Mouse (Mus musculus) kidney, postnatal 10 days (tissue): ENCODE results near the gene Isg20l2.
A peak's percentile ranks its signal among the peaks of the same experiment; 100 is the strongest.
"Not testable (repeated sequence)": the region's sequence is repeated elsewhere in the genome, so short reads cannot be mapped to it uniquely, and the experiment has no call there.

ENCODE experiments used
- DNase-seq: peaks from one replicate; pipeline ENCODE4 v3.0.0; 2021; ENCODE audit warnings: mixed read lengths

Isg20l2 gene

DNA sequence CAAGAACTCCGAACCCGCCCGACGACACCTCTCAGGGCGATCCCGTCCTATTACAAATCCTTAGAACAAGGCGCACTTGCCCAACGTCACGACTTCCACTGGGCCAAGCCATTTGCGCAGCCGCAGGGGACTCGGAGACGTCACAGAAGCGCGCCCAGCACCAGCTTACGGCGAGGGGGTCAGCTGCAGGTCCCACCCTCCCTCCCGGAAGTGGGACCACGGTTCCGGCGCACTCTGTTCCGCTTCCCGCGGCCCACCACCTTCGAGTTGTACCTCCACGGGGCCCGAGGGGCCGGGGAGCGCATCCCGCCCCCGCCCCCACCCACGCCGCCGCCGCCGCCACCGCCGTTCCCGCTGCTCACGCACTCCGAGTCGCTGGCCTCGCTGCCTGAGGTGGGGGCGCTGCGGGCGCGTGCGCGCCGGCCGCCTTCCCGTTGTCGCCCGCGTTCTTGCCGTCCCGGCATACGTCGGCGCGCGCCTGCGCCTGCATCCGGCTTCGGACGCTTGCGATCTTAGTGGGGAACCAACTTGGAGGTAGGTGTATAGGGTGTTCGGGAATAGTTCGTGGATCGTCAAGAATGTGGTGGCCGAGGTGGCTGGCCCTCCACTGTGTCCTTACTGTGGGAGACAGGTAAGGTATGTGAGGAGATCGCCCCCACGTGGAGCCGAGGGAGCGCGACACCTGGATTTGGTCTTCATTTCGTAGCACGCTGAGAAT lies at the start of gene Isg20l2, which contains the start of gene Rrnad1:
TSS of gene Isg20l2 (plus strand) at position 237 of the 718 bp plus-strand sequence.
TSS of gene Rrnad1 (minus strand) at position 640 of the 718 bp plus-strand sequence.
- DNase-seq = peak; percentile 99

DNA sequence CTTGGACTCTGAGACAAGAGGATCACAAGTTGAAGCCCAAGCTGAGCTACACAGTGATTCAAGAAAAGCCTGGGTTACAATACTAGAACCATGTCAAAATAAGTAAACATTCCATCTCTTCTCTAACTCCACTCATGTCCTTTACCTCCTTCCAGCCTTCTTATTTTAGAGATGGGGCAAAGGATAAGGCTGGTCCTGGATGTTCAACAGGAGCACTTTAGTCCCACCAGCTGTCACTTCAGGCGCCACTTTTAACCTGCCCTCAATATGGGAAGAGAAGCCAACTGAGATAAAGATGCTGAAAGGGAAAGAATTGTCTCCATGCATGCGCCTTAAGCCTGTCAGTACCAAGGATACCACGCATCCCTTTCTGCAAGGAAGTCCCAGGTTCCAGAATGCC lies 45.8 kb upstream of the Isg20l2 start:
- no peak for DNase-seq

DNA sequence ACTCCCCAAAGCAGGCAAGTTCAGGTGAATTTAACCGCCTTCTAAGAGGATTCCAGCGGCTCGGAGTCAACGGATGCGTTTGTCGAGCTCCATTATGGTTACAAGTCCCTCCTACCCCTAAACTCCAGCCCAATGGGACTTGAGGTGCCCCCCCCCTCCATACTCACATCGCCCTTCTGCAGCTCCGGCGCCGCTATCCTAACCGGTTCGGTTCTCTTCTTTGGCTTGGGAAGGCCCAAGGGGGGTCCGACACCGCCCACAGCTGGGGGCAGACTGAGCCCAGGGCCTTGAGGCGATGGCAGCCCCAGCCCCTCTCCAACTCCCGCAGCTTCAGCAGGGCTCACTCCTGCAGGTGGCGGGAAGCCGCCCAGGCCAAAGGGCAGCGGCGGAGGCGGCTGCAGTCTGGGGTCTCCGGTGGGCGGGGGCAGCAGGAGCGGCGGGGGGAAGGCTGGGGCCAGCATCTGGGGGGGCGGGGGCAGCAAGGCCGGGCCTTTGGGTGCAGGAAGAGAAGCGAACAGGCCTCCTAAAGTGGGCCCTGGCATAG lies 45.3 kb upstream of the Isg20l2 start:
- DNase-seq = peak; percentile 66

DNA sequence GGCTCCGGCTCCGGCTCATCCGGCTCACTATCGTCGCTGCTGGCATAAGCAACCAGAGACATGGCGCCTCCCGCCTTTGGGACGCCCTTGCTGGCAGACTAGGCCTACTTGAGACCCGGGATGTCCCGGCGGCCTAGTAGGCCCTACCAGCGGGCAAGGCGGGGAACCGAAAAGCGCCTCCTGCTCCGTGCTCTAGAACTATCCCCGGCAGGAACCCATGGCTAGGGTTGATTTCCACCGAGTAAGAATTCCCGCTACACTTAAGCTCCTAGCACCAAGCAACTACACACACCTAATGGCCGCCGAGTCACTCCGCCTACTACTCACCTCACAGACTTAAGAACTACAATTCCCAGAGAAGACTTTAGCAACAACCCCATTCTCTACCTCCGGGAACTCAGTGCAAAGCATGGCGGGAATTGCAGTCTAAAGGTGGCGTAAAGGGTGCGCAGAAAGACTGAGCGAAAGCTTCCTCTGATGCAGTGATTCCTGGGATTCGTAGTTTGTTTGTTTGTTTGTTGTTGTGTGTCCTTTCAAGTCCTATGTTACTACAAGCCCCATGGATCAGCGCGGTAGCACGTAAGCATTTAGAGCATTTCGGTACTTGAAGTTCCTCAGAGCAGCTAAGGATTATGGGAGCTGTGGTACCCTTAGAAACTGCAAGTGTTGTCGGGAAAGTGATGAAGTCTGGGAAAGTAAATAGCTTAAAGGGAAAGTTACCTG lies 44.7 kb upstream of the Isg20l2 start, which contains the start of gene Prcc:
TSS of gene Prcc (minus strand) at position 328 of the 723 bp plus-strand sequence.
- DNase-seq = peak; percentile 92

GRCm38 (mm10) chr3:87886004-87886365 lies 44.1 kb upstream of the Isg20l2 start:
- DNase-seq = peak; percentile 62

DNA sequence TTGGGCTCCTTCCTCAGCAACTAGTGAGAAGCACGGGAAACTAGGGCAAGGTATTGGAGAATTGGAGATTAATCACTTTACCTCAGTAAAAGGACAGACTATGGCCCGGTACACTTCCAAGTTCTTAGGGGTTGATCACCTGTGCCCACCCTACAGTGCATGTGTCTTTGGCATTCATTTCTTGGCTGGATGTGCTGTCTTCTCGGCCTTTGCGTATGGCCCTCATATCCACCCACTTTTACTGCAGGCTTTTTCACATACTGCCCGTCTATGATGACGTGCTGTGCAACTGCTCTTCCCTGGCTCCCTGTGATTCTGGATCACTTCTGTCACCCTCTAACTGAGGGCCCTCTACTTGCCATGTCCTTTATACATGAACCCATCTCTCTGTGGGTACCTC lies 43.7 kb upstream of the Isg20l2 start:
- no peak for DNase-seq

- DNase-seq = not testable (repeated sequence)
These were observed 42.7 kb upstream of the Isg20l2 start for GRCm38 (mm10) chr3:87887400-87887799.

- no peak for DNase-seq
These were observed 38.6 kb upstream of the Isg20l2 start for GRCm38 (mm10) chr3:87891481-87891880.

DNA sequence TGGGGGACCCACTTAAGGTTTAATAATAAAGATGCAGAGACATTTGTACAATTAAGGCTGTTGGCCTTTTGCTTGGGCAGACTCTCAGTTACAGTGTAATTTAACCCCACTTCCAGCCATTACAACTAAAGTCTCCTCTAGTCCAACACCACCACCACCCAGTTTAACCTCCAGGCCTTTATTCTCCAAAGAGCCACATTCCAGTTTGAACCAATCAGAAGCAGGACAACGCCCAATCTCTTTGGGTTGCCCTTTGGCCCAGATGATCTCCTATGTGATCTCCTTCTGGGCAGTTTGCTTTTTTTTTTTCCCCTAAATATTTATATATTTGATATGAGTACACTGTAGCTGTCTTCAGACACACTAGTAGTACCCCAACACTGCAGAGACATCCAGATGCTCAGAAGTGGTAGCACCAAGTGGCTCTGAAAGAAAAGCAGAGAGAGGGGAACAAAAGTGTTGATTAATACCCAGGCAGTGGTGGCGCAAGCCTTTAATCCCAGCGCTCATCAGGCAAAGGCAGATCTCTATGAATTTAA lies 36.7 kb upstream of the Isg20l2 start:
- no peak for DNase-seq

GRCm38 (mm10) chr3:87899266-87899665 lies 30.8 kb upstream of the Isg20l2 start:
- DNase-seq = no peak

DNA sequence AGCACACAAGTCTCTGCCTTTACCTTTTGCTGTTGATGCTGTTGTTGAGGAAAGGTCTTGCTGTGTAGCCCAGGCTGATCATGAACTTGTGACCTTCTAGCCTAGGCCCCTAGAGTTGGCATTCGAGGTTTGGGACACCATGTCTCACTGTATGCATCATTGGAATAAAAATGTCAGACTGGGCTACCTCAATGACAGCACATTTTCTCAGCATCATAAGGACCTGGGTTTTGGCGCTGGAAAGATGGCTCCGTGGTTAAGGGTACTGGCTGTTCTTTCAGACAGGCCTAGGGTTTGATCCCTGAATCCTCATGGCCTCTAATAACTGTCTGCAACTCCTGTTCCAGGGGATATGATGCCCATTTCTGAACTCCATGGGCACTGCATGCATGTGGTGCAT lies 30.3 kb upstream of the Isg20l2 start:
- no peak for DNase-seq

GRCm38 (mm10) chr3:87901036-87901624 lies 29.0 kb upstream of the Isg20l2 start:
- DNase-seq = no peak

GRCm38 (mm10) chr3:87901959-87902358 lies 28.2 kb upstream of the Isg20l2 start:
- not testable (repeated sequence) for DNase-seq

DNA sequence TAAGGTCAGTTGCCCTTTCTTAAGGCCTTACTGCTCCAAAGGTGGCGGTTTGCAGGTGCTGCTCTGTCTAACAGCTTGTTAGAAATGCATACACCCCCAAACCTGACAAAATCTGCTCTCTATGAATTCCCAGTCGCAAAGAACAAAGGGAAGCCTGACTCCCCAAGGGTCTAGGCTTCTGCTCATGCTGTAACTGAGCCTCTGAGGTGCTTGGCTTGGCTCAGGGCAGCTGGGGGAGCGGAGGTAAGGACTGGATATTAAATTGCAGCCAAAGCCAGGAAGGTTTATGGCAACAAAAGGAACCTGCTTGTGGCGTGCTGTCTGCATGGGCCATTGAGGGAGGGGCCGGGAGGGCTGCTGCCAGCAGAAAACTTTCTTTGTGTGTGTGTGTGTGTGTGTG lies 26.3 kb upstream of the Isg20l2 start:
- DNase-seq = no peak

DNA sequence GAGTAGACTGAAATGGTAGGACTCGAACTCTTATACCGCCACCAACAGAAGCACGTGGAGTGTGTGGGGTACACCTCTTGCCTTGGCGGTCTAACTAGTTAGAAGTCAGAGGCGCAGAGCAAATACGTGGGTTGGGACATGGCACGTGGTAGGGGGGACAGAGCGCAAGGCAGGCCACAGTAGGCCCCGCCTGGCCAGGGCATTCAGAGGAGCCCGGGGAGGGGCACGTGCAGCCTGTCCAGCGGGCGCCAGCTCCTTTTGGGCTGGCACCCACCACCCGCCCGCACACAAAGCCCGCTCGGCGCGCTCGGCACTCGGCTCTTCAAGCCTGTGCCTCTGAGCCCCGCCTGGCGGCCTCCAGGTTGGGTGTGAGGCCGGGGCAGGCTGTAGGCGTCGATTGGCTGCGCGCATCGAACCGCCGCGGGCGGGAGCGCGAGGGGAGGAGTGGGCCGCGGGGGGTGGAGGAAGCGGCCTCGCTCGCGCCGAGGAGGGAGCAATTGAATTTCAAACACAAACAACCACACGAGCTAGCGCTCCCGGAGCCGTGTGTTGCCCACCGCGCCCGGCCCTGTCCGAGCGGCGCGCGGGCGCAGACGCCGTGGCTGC lies 24.1 kb upstream of the Isg20l2 start, which contains the start of gene Hdgf:
TSS of gene Hdgf (plus strand) at position 442 of the 606 bp plus-strand sequence.
- peak; percentile 96 for DNase-seq

DNA sequence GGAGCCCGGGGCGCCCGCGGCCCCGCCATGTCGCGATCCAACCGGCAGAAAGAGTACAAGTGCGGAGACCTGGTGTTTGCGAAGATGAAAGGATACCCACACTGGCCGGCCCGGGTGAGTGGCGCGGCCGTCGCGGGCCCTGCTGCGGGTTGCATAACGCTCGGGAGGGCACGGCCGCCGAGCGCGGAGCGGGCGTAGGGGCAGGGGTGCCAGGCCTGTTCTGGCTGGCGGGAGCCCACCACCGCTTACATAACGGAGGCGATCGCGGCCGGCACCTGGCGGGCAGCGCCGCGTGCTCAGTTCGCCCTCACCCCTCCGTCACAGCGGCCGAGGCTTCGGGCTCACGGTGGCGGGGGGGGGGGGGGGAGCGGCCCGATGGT lies 23.5 kb upstream of the Isg20l2 start:
- DNase-seq = peak; percentile 70

- DNase-seq = peak; percentile 66
These were observed 22.9 kb upstream of the Isg20l2 start for GRCm38 (mm10) chr3:87906981-87907857.

DNA sequence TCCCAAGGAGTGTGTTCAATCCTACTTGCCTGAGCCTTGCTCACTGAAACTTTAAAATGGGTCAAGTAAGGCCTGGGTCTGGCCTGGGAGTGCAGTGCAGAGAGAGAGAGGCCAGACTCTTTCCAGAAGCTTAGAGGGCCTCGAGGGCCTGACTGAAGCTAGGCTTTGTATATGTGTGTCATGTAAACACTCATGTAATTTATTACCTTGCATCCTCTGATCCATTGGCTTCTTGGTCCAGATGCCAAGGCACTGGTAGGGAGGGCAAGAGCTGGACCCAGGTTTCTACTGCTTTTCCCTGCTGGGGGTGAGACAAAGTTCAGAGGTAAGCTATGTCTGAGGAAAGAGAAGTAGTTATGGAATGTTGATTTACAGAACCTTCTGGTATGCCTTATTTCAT lies 22.2 kb upstream of the Isg20l2 start:
- DNase-seq = no peak

- DNase-seq = no peak
These were observed 20.7 kb upstream of the Isg20l2 start for GRCm38 (mm10) chr3:87909381-87909780.

DNA sequence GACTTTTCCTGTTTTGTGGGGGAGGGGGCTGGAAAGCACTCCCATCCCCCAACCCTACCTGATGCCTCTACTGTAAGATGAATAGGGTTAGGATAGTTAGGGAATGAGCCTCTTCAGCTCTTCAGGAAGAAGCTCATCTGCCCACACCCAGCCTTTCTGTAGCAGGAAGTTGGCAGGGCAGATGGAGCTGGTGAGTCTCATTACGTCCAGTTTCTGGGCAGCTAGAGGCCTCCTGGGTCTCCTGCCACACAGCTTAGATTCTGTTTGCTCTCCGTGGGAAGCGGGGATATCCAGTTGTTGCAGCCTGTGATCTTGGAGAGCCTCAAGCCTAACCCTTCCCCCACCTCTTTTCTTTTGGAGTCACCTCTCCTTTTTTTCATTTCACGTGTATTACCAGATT lies 20.2 kb upstream of the Isg20l2 start:
- DNase-seq = no peak

DNA sequence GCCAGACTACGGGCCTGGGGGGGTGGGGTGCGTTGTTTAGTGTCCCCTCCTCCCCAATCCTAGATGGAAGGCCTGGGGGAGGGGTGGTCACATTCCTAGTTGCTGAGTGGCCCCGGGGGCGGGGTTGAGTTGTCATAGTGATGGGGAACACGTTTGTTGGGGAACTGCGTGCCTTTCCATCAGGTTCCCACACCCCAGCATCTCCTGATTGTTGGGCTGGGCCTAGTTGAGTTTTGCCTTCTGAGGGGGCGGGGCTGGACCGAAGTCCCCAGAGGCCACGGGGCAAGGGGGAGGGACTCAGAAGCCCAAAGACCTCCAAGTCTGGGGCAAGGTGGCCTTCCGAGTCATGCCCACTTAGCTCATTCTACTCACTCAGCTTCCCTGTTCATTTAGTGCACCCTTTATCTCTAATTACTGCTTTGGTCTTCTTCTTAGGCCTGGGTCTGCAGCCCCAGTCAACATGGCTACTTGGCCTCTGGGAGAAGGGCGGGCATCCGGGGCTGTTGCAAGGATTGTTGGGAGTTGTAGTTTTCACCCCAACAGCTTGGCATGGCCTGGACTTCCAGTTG lies 19.5 kb upstream of the Isg20l2 start:
- DNase-seq = peak; percentile 94
